Mouse (Mus musculus): ENCODE measurements around the gene Col6a2.

Gene Col6a2

GRCm38 (mm10) chr10:76634584-76634983, 11.2 kb upstream of the Col6a2 start:
- no peak for DNase-seq

- no peak for DNase-seq
Measured at GRCm38 (mm10) chr10:76634094-76634571, 10.7 kb upstream of the Col6a2 start.

- no peak for DNase-seq
Measured at GRCm38 (mm10) chr10:76632630-76633029, 9.2 kb upstream of the Col6a2 start.

GRCm38 (mm10) chr10:76630657-76631056, 7.2 kb upstream of the Col6a2 start:
- no peak for DNase-seq

- no peak for DNase-seq
Measured at GRCm38 (mm10) chr10:76627714-76628113, 4.3 kb upstream of the Col6a2 start.

- no peak for DNase-seq
Measured at GRCm38 (mm10) chr10:76624903-76625302, 1.5 kb upstream of the Col6a2 start.

GRCm38 (mm10) chr10:76623734-76624133, 304 bp upstream of the Col6a2 start:
- no peak for DNase-seq

GRCm38 (mm10) chr10:76622411-76622810, 1.0 kb downstream of the Col6a2 start:
- no peak for DNase-seq

GRCm38 (mm10) chr10:76612473-76612872, 11.0 kb downstream of the Col6a2 start:
- no peak for DNase-seq

GRCm38 (mm10) chr10:76602690-76603089, 20.7 kb downstream of the Col6a2 start:
- no peak for DNase-seq

GRCm38 (mm10) chr10:76596338-76596737, 27.1 kb downstream of the Col6a2 start:
- no peak for DNase-seq

- no peak for DNase-seq
Measured at GRCm38 (mm10) chr10:76590197-76590596, 33.2 kb downstream of the Col6a2 start.

GRCm38 (mm10) chr10:76586190-76586589, 37.2 kb downstream of the Col6a2 start:
- DNase-seq: no peak

- DNase-seq: no peak
Measured at GRCm38 (mm10) chr10:76584138-76584537, 39.3 kb downstream of the Col6a2 start.

GRCm38 (mm10) chr10:76576920-76577319, 46.5 kb downstream of the Col6a2 start:
- DNase-seq: no peak

GRCm38 (mm10) chr10:76575374-76575773, 48.1 kb downstream of the Col6a2 start, which contains the start of gene Ftcd:
TSS of gene Ftcd (plus strand) at chr10:76575648.
- DNase-seq: no peak

- DNase-seq: no peak
Measured at GRCm38 (mm10) chr10:76572151-76572550, 51.3 kb downstream of the Col6a2 start.

- DNase-seq: no peak
Measured at GRCm38 (mm10) chr10:76571070-76571469, 52.4 kb downstream of the Col6a2 start.

- DNase-seq: no peak
Measured at GRCm38 (mm10) chr10:76569996-76570685, 53.3 kb downstream of the Col6a2 start.

- no peak for DNase-seq
Measured at GRCm38 (mm10) chr10:76561972-76562371, 61.5 kb downstream of the Col6a2 start, which contains the start of gene Spatc1l. TSS of gene Spatc1l (plus strand) at chr10:76562272.

- no peak for DNase-seq
Measured at GRCm38 (mm10) chr10:76554061-76554460, 69.4 kb downstream of the Col6a2 start.

- no peak for DNase-seq
Measured at GRCm38 (mm10) chr10:76551556-76551955, 71.9 kb downstream of the Col6a2 start.

- no peak for DNase-seq
Measured at GRCm38 (mm10) chr10:76550458-76550857, 73.0 kb downstream of the Col6a2 start.

- DNase-seq: no peak
Measured at GRCm38 (mm10) chr10:76548218-76548617, 75.2 kb downstream of the Col6a2 start.

GRCm38 (mm10) chr10:76546566-76546965, 76.9 kb downstream of the Col6a2 start:
- no peak for DNase-seq

All from cerebellum, postnatal 36 days (tissue).